Mouse (Mus musculus) CH12.LX (cell line): ENCODE measurements around the gene Nkx3-2. TPM values are rescaled to one million over a fixed set of nuclear protein-coding genes. Genes with fewer than 3 reads are reported as not detected.

ENCODE experiments used
- DNase-seq: peaks from one replicate; pipeline ENCODE4 v3.0.0-alpha.2; 2013; ENCODE audit errors: extremely low read depth
- H3K27ac ChIP-seq: 2 replicates; pipeline ENCODE4 v1.5.1; 2012; ENCODE audit warnings: low read depth, mild to moderate bottlenecking, control low read depth, moderate library complexity; ENCODE audit not compliant: insufficient read depth
- H3K27me3 ChIP-seq: replicated peaks from 2 replicates; pipeline ENCODE3; 2012; ENCODE audit warnings: inconsistent platforms
- H3K36me3 ChIP-seq, 2 experiments: replicated peaks in 1 of 2; 2 replicates each; pipeline versions ENCODE3 to v1.6.1; 2012; ENCODE audit warnings: inconsistent platforms in 1 of 2, low read length in 1 of 2, mild to moderate bottlenecking in 1 of 2, mixed read lengths in 1 of 2, moderate library complexity in 1 of 2; ENCODE audit not compliant: control insufficient read depth in 1 of 2, insufficient read depth in 1 of 2
- H3K4me1 ChIP-seq, 2 experiments: 2 replicates each; pipeline ENCODE4 v1.6.1; 2012; ENCODE audit warnings: inconsistent platforms in 1 of 2, moderate library complexity in 1 of 2; ENCODE audit not compliant: insufficient read depth in 2 of 2, control insufficient read depth in 1 of 2
- H3K4me2 ChIP-seq: 2 replicates; pipeline ENCODE4 v1.6.1; 2012; ENCODE audit warnings: low read depth, mild to moderate bottlenecking, control low read depth; ENCODE audit not compliant: poor library complexity, insufficient read depth, severe bottlenecking
- H3K4me3 ChIP-seq, 3 experiments: fragments of 150-350 bp in 1 of 3; sonication (generic) in 1 of 3; replicated peaks in 1 of 3; 2 replicates each; pipeline versions ENCODE3 to v1.5.1; 2011 to 2012; ENCODE audit warnings: low read depth in 2 of 3, low read length in 2 of 3, mild to moderate bottlenecking in 2 of 3, moderate library complexity in 2 of 3, control low read depth in 1 of 3, improper control_type of control experiment in 1 of 3, inconsistent platforms in 1 of 3, mixed read lengths in 1 of 3; ENCODE audit not compliant: poor library complexity in 1 of 3
- H3K79me2 ChIP-seq: replicated peaks from 2 replicates; pipeline ENCODE4 v1.6.1; 2012; ENCODE audit warnings: mild to moderate bottlenecking, moderate library complexity; ENCODE audit not compliant: control insufficient read depth, poor library complexity, insufficient read depth, severe bottlenecking; ENCODE audit errors: extremely low read depth
- H3K9ac ChIP-seq: 2 replicates; pipeline ENCODE4 v1.6.1; 2012; ENCODE audit warnings: low read depth, mild to moderate bottlenecking, control low read depth, moderate library complexity; ENCODE audit not compliant: insufficient read depth
- H3K9me3 ChIP-seq: replicated peaks from 2 replicates; pipeline ENCODE3; 2012; ENCODE audit warnings: low read length, inconsistent platforms, mixed read lengths
- BHLHE40 ChIP-seq: IDR thresholded peaks from 2 replicates; pipeline ENCODE4 v1.6.1; 2011; ENCODE audit warnings: mild to moderate bottlenecking, low read depth, low read length, improper control_type of control experiment
- ELF1 ChIP-seq: IDR thresholded peaks from 2 replicates; pipeline ENCODE4 v1.6.1; 2014; ENCODE audit warnings: low read depth, mild to moderate bottlenecking, inconsistent platforms, low read length, improper control_type of control experiment
- EP300 ChIP-seq: IDR thresholded peaks from 2 replicates; pipeline ENCODE4 v1.6.1; 2011; ENCODE audit warnings: low read length, improper control_type of control experiment
- GABPA ChIP-seq: IDR thresholded peaks from 2 replicates; pipeline ENCODE4 v1.6.1; 2012; ENCODE audit warnings: low read depth, low read length, improper control_type of control experiment, inconsistent platforms; ENCODE audit not compliant: insufficient replicate concordance
- HCFC1 ChIP-seq: IDR thresholded peaks from 2 replicates; pipeline ENCODE4 v1.6.1; 2012; ENCODE audit warnings: low read depth, mild to moderate bottlenecking, inconsistent platforms, low read length, improper control_type of control experiment
- IRF4 ChIP-seq: IDR thresholded peaks from 2 replicates; pipeline ENCODE4 v1.6.1; 2014; ENCODE audit warnings: low read depth, mild to moderate bottlenecking, inconsistent platforms, low read length, improper control_type of control experiment
- JUN ChIP-seq: IDR thresholded peaks from 2 replicates; pipeline ENCODE4 v1.6.1; 2011; ENCODE audit warnings: low read depth, mild to moderate bottlenecking, low read length, improper control_type of control experiment, moderate library complexity; ENCODE audit not compliant: insufficient read depth
- JUND ChIP-seq: conservative IDR thresholded peaks from 2 replicates; pipeline ENCODE4 v1.6.1; 2011; ENCODE audit warnings: low read depth, low read length, improper control_type of control experiment
- KAT2A ChIP-seq: IDR thresholded peaks from 2 replicates; pipeline ENCODE4 v1.6.1; 2012; ENCODE audit warnings: low read length, improper control_type of control experiment, inconsistent platforms; ENCODE audit not compliant: insufficient replicate concordance
- MAFK ChIP-seq: IDR thresholded peaks from 2 replicates; pipeline ENCODE4 v1.6.1; 2011; ENCODE audit warnings: low read length, improper control_type of control experiment; ENCODE audit not compliant: insufficient replicate concordance
- MAX ChIP-seq: IDR thresholded peaks from 2 replicates; pipeline ENCODE4 v1.6.1; 2011; ENCODE audit warnings: low read length, improper control_type of control experiment
- MAZ ChIP-seq: IDR thresholded peaks from 2 replicates; pipeline ENCODE4 v1.6.1; 2012; ENCODE audit warnings: low read depth, mild to moderate bottlenecking, inconsistent platforms, low read length, improper control_type of control experiment, moderate library complexity
- MEF2A ChIP-seq: IDR thresholded peaks from 2 replicates; pipeline ENCODE4 v1.6.1; 2014; ENCODE audit warnings: low read depth, mild to moderate bottlenecking, inconsistent platforms, low read length, improper control_type of control experiment, borderline replicate concordance
- MYC ChIP-seq: IDR thresholded peaks from 2 replicates; pipeline ENCODE4 v1.6.1; 2011; ENCODE audit warnings: low read depth, mild to moderate bottlenecking, improper control_type of control experiment, low read length
- NELFE ChIP-seq: IDR thresholded peaks from 2 replicates; pipeline ENCODE4 v1.6.1; 2011; ENCODE audit warnings: low read depth, low read length, improper control_type of control experiment
- NRF1 ChIP-seq: IDR thresholded peaks from 2 replicates; pipeline ENCODE4 v1.6.1; 2014; ENCODE audit warnings: low read depth, mild to moderate bottlenecking, inconsistent platforms, low read length, improper control_type of control experiment, moderate library complexity
- PAX5 ChIP-seq: IDR thresholded peaks from 2 replicates; pipeline ENCODE4 v1.6.1; 2012; ENCODE audit warnings: low read length, inconsistent platforms, mixed read lengths
- POLR2A ChIP-seq: IDR thresholded peaks from 2 replicates; pipeline ENCODE4 v1.6.1; 2011; ENCODE audit warnings: low read depth, mild to moderate bottlenecking, improper control_type of control experiment, low read length
- POLR2AphosphoS2 ChIP-seq: IDR thresholded peaks from 2 replicates; pipeline ENCODE4 v1.6.1; 2011; ENCODE audit warnings: low read depth, low read length, improper control_type of control experiment
- RCOR1 ChIP-seq: conservative IDR thresholded peaks from 2 replicates; pipeline ENCODE4 v1.6.1; 2012; ENCODE audit warnings: low read depth, mild to moderate bottlenecking, inconsistent platforms, low read length, improper control_type of control experiment
- SIN3A ChIP-seq: IDR thresholded peaks from 2 replicates; pipeline ENCODE4 v1.6.1; 2012; ENCODE audit warnings: low read length, improper control_type of control experiment, inconsistent platforms
- SMC3 ChIP-seq: IDR thresholded peaks from 2 replicates; pipeline ENCODE4 v1.6.1; 2011; ENCODE audit warnings: low read depth, low read length, improper control_type of control experiment
- TBP ChIP-seq: conservative IDR thresholded peaks from 2 replicates; pipeline ENCODE4 v1.6.1; 2011; ENCODE audit warnings: low read depth, low read length, improper control_type of control experiment
- USF1 ChIP-seq: IDR thresholded peaks from 2 replicates; pipeline ENCODE4 v1.6.1; 2014; ENCODE audit warnings: low read depth, mild to moderate bottlenecking, inconsistent platforms, low read length, improper control_type of control experiment
- USF2 ChIP-seq: conservative IDR thresholded peaks from 2 replicates; pipeline ENCODE4 v1.6.1; 2011; ENCODE audit warnings: low read depth, low read length, improper control_type of control experiment
- ZC3H11A ChIP-seq: IDR thresholded peaks from 2 replicates; pipeline ENCODE4 v1.6.1; 2012; ENCODE audit warnings: low read depth, mild to moderate bottlenecking, inconsistent platforms, low read length, improper control_type of control experiment
- ZKSCAN1 ChIP-seq: IDR thresholded peaks from 2 replicates; pipeline ENCODE4 v1.6.1; 2012; ENCODE audit warnings: low read depth, inconsistent platforms, low read length, improper control_type of control experiment, borderline replicate concordance
- ZMIZ1 ChIP-seq: IDR thresholded peaks from 2 replicates; pipeline ENCODE4 v1.6.1; 2012; ENCODE audit warnings: low read depth, mild to moderate bottlenecking, inconsistent platforms, low read length, improper control_type of control experiment
- dilution Hi-C: fragments of 300-500 bp; cut with MboI; formaldehyde crosslinking; loops from 2 replicates; pipeline ENCODE4 v1.14.3; 2020; ENCODE audit warnings: low sequenced_read_pairs; ENCODE audit not compliant: extremely low pct_unique_long_range_greater_than_20kb, extremely low pct_ligation_motif_present
- in situ Hi-C: fragments of 300-500 bp; cut with MboI; formaldehyde crosslinking; loops from 3 replicates; pipeline ENCODE4 v1.14.3; 2019; ENCODE audit warnings: low sequenced_read_pairs, low pct_ligation_motif_present, low pct_unique_long_range_greater_than_20kb, mixed read lengths
- polyA plus RNA-seq: library from polyadenylated mRNA; unstranded; fragments of >175 nt; gene quantifications from 2 replicates; pipeline ENCODE4 v1.2.1, GENCODE M21; 2012; ENCODE audit warnings: low read depth; ENCODE audit not compliant: insufficient read length
- total RNA-seq, 2 experiments: library from RNA; depleted of rRNA; stranded (reverse); fragments of 300-350 nt in 1 of 2; fragments of >200 nt in 1 of 2; gene quantifications; 2 replicates each; pipeline ENCODE4 v1.2.3; 2012 to 2014

Nkx3-2 gene
- total RNA-seq (2012; rRNA removed) = not detected in 2 replicates
- not detected in 2 replicates for total RNA-seq (2014; rRNA removed)
- not detected in 2 replicates for polyA plus RNA-seq

GRCm38 (mm10) chr5:41763731-41764721 lies at the start of gene Nkx3-2:
Nkx3-2 (minus strand) TSS chr5:41764501.
- H3K9me3 ChIP-seq = peaks cover 45% of the 10 kb centered on the region
- in situ Hi-C loops = loop anchor here (25.0 kb wide), 1 partner anchor 627 kb away; no protein-coding TSS in a partner anchor
- peaks cover 0 to 6% of the 10 kb centered on the region in 2 experiments; a peak in 2 of 4 replicates for H3K4me1 ChIP-seq
- no peak within 1 kb of the TSS for H3K9ac ChIP-seq
- DNase-seq = no peak
- dilution Hi-C loops = no loop called here
- no peaks in the 10 kb centered on the region for H3K79me2 ChIP-seq
- H3K4me3 ChIP-seq = no peak within 1 kb of the TSS
- H3K27ac ChIP-seq = no peak within 1 kb of the TSS
- no peaks in the 10 kb centered on the region for H3K27me3 ChIP-seq
- TF ChIP-seq SMC3 (no peak), USF1 (no peak), POLR2A (no peak), RCOR1 (no peak), MAZ (no peak), TBP (no peak), EP300 (no peak), IRF4 (no peak), POLR2AphosphoS2 (no peak), MAFK (no peak), MEF2A (no peak), NRF1 (no peak), HCFC1 (no peak), PAX5 (no peak), ZKSCAN1 (no peak), SIN3A (no peak), JUN (no peak)
- H3K36me3 ChIP-seq = no peaks in the 10 kb centered on the region
- H3K4me2 ChIP-seq = no peak within 1 kb of the TSS

- H3K36me3 ChIP-seq = peaks cover 31 to 90% of the 10 kb centered on the region in 2 experiments
- no peaks in the 10 kb centered on the region for H3K79me2 ChIP-seq
- no peak for DNase-seq
- H3K9me3 ChIP-seq = no peaks in the 10 kb centered on the region
- H3K4me2 ChIP-seq = no peak overlapping the region
- no peak overlapping the region for H3K4me3 ChIP-seq
- H3K9ac ChIP-seq = no peak overlapping the region
- H3K27me3 ChIP-seq = no peaks in the 10 kb centered on the region
- in situ Hi-C loops (no loop called here), dilution Hi-C loops (no loop called here)
- H3K27ac ChIP-seq = no peak overlapping the region
- TF ChIP-seq ELF1 = no peak
- TF ChIP-seq EP300 = no peak
- TF ChIP-seq JUND = no peak
- TF ChIP-seq ZMIZ1 = no peak
- no peak for TF ChIP-seq KAT2A
- no peak for TF ChIP-seq HCFC1
- no peak for TF ChIP-seq MAX
- TF ChIP-seq GABPA = no peak
- no peak for TF ChIP-seq POLR2A
- no peak for TF ChIP-seq USF2
- TF ChIP-seq NELFE = no peak
- no peak for TF ChIP-seq TBP
- TF ChIP-seq BHLHE40 = no peak
- TF ChIP-seq RCOR1 = no peak
- TF ChIP-seq MYC = no peak
- TF ChIP-seq ZC3H11A = no peak
- no peaks in the 10 kb centered on the region for H3K4me1 ChIP-seq
Measured at GRCm38 (mm10) chr5:41812516-41812915, 48.2 kb upstream of the Nkx3-2 start.
